Mouse (Mus musculus) spleen, postnatal 10 days (tissue): Measurements from ENCODE around the gene D730048I06Rik.
"Not testable (repeated sequence)": the region's sequence is repeated elsewhere in the genome, so short reads cannot be mapped to it uniquely, and the experiment has no call there.

ENCODE experiments used
- DNase-seq, 2 experiments: peaks; one replicate each; pipeline ENCODE4 v3.0.0; 2021 to 2022; ENCODE audit warnings: low spot score in 2 of 2

The D730048I06Rik gene

DNA sequence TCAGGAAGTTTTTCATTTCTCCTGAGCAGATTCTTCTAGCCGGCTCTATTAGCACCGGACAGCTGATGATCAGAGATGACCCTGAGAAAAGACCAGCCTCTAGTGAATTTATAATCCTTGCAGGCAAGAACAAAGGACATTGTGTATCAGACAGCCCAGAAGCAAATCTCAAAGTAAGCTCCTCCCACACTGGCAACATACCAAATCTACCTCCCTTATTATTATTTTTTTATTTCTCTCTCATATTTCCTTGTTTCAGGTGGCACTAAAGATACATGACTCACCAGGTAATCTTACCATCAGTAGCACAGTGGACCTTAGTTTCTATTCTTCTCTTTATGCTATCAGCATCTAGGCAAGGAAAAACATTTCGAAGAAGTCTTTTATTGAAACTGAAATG is at the start of gene D730048I06Rik, which contains the start of gene Gm27235:
D730048I06Rik (minus strand) TSS at position 112 of the 400 bp plus-strand sequence.
Gm27235 (minus strand) TSS at position 101 of the 400 bp plus-strand sequence.
- DNase-seq = no peak

DNA sequence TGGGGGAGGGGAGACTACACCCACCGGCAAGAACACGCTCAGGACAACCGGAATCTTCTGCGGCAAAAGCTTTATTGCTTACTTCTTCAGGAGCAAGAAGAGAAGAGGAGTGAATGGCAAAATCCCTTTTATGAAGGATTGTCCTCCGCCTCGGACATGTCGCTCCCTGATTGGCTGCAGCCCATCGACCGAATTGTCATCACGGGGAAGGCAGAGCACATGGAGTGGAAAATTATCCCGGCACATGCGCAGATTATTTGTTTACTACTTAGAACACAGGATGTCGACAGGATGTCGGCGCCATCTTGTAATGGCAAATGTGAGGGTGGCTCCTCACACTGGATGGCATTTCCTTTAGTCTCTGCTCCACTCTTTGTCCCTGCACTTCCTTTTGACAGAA is 28.0 kb upstream of the D730048I06Rik start:
- not testable (repeated sequence) for DNase-seq

DNA sequence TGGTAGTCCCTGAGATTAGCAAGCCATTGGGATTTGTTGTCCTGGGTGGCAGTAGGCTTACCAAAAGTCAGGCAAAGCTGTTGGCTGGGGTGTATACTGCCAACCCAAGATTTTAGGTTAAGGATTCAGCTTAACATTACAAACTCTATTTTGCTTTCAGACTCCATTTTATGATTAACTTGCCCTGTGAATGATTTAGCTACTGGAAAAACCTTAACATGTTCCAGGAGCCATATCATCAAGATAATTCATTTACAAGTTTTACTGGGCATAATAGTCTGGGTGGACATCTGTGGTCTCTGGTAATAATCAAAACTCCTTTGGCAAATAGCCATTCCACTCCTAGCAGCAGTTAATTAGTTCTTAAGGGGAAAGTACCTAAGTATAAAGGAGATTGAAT is 8.2 kb upstream of the D730048I06Rik start:
- no peak for DNase-seq

DNA sequence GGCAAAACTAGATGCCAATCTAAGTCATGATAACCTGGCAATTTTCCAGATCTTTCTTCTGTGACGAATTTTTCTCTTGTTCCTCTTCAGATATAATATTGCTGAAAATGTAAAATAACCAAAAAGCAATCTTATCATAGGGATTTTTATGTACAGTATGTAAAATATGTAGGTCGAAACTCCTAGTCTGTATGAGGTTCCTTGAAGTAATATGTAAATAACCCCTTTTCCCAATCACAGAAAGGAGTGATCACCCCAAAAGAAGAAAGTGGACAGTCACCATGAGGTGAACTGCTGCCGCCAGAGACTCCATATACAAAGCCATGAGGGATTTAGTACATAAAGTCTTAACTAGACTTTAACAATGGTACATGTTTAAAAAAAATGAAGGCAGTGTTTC is 11.9 kb downstream of the D730048I06Rik start, which contains the start of gene Gm17727:
Gm17727 (minus strand) TSS at position 101 of the 400 bp plus-strand sequence.
- no peak for DNase-seq

DNA sequence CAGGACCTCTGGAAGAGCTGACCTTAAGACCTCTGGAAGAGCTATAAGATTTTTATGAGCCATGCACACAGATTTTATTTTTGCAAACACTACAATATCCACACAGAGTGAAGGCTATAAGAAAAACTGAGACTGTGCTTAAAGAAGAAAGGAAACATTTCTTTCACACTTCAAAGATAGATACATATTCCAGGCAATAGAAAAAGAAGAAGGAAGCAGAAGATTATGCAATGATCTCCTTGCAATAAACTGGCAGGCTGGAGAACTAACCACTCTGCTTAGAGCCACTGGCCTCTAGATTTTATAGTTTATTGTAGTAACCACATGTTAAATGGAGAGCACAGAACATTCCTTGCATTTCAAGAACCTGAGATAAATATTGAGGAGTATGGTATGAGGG is 33.1 kb downstream of the D730048I06Rik start:
- DNase-seq = no peak

DNA sequence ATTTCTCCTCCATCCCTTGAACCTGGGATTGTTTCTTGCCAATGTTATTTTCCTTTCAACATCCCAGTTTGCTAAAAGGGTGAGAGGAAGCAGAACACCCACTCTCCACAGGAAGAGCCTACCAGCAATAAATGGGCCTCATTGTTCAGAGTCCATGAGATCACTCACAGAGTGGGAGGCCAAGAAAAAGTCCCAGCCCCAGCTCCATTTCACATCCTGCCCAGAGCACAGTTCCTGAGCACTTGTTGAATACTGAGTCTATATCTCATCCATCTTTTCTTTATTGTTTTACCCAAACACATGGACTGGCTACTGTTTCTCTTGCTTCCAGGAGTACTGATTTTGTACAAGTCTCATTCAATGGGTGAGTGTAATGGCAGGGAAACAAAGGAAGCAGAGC is 49.2 kb downstream of the D730048I06Rik start, which contains the start of gene Gm17677:
Gm17677 (plus strand) TSS at position 301 of the 400 bp plus-strand sequence.
- DNase-seq = no peak
